Mouse (Mus musculus) megakaryocyte, adult 5-6 weeks (primary cell): ENCODE results near the gene Ppan. TPM values are rescaled to one million over a fixed set of nuclear protein-coding genes. Genes with fewer than 3 reads are reported as not detected.

Source experiments
- ATAC-seq: 2 replicates; pipeline ENCODE4 v1.8.0; 2016; ENCODE audit warnings: mild to moderate bottlenecking, inconsistent platforms; ENCODE audit not compliant: poor library complexity, severe bottlenecking
- total RNA-seq, 2 experiments: library from RNA; stranded (forward) in 1 of 2; stranded (reverse) in 1 of 2; fragments of 153-499, 151-499 nt in 1 of 2; fragments of 221-1000, 200-1000 nt in 1 of 2; gene quantifications; 2 replicates each; pipeline versions ENCODE4 v1.2.3 to v1.2.4; 2015 to 2017

The Ppan gene
- total RNA-seq, 2 experiments from 2014 or later: 5.7 to 27.5 TPM

GRCm38 (mm10) chr9:20909948-20910347, 22.0 kb downstream of the Ppan start:
- ATAC-seq: no peak

DNA sequence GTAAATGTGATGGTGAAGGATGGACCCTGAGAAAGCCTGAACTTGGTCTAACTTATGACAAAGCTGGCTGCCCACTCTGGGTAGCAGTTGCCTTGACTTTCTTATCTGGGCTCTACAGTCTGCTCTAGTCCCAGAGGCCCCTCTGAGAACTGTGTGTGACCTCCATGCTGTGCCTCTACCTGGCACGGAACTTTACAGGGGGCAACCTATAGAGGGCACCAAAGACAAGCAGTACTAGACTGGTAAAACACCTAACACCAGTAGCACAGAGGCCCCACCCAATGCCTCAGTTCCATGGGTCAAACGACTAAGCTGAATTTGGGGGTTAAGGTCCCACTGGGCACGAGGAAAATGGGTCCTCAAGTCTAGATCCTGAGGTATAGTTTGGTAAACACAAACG, 28.2 kb downstream of the Ppan start:
- ATAC-seq: peak; percentile 78

- ATAC-seq: no peak
These were observed 35.3 kb downstream of the Ppan start for GRCm38 (mm10) chr9:20923258-20923657.

Other genes with a start within 250 kb of the Ppan start
- 455 and 486 TPM in 2 replicates for gene Ubl5, start 245.3 kb upstream of the Ppan start, total RNA-seq (2015)
- 123 and 127 TPM in 2 replicates for gene Ubl5, start 245.3 kb upstream of the Ppan start, total RNA-seq (2017)
- 14.4 and 20.1 TPM in 2 replicates for gene Fbxl12, start 243.4 kb upstream of the Ppan start, total RNA-seq (2015)
- 4.1 and 4.5 TPM in 2 replicates for gene Fbxl12, start 243.4 kb upstream of the Ppan start, total RNA-seq (2017)
- gene Pin1, start 236.1 kb upstream of the Ppan start, total RNA-seq (2015): 10.2 and 10.6 TPM in 2 replicates
- gene Pin1, start 236.1 kb upstream of the Ppan start, total RNA-seq (2017): 7.5 and 9.8 TPM in 2 replicates
- gene Olfm2, start 141.8 kb upstream of the Ppan start, total RNA-seq (2015): not detected in 2 replicates
- not detected in 2 replicates for gene Olfm2, start 141.8 kb upstream of the Ppan start, total RNA-seq (2017)
- gene Col5a3, start 73.1 kb upstream of the Ppan start, total RNA-seq (2015): 0.04 TPM in 1 of 2 replicates, not detected in the other
- gene Col5a3, start 73.1 kb upstream of the Ppan start, total RNA-seq (2017): 0.11 TPM in 1 of 2 replicates, not detected in the other
- not detected in 2 replicates for gene Rdh8, start 69.7 kb upstream of the Ppan start, total RNA-seq (2015)
- gene Rdh8, start 69.7 kb upstream of the Ppan start, total RNA-seq (2017): not detected in 2 replicates
- gene A230050P20Rik, start 19.5 kb upstream of the Ppan start, total RNA-seq (2015): 1.5 and 2.3 TPM in 2 replicates
- 1.4 and 2.6 TPM in 2 replicates for gene A230050P20Rik, start 19.5 kb upstream of the Ppan start, total RNA-seq (2017)
- 0.62 and 1.3 TPM in 2 replicates for gene Angptl6, start 8.4 kb upstream of the Ppan start, total RNA-seq (2015)
- gene Angptl6, start 8.4 kb upstream of the Ppan start, total RNA-seq (2017): 0.11 and 0.57 TPM in 2 replicates
- 88.4 and 102 TPM in 2 replicates for gene Eif3g, start 10.4 kb downstream of the Ppan start, total RNA-seq (2015)
- gene Eif3g, start 10.4 kb downstream of the Ppan start, total RNA-seq (2017): 79.0 and 80.6 TPM in 2 replicates
- gene Dnmt1, start 71.7 kb downstream of the Ppan start, total RNA-seq (2015): 85.4 and 89.6 TPM in 2 replicates
- 165 and 171 TPM in 2 replicates for gene Dnmt1, start 71.7 kb downstream of the Ppan start, total RNA-seq (2017)
- gene S1pr2, start 88.6 kb downstream of the Ppan start, total RNA-seq (2015): 7.5 and 8.9 TPM in 2 replicates
- gene S1pr2, start 88.6 kb downstream of the Ppan start, total RNA-seq (2017): 2.8 and 3.0 TPM in 2 replicates
- 47.3 and 63.6 TPM in 2 replicates for gene Mrpl4, start 114.6 kb downstream of the Ppan start, total RNA-seq (2015)
- 44.5 and 50.3 TPM in 2 replicates for gene Mrpl4, start 114.6 kb downstream of the Ppan start, total RNA-seq (2017)
- gene Icam1, start 127.8 kb downstream of the Ppan start, total RNA-seq (2015): 9.6 and 15.3 TPM in 2 replicates
- gene Icam1, start 127.8 kb downstream of the Ppan start, total RNA-seq (2017): 19.5 and 20.5 TPM in 2 replicates
- gene Icam4, start 141.2 kb downstream of the Ppan start, total RNA-seq (2015): 0.91 and 1.1 TPM in 2 replicates
- 0.44 and 2.4 TPM in 2 replicates for gene Icam4, start 141.2 kb downstream of the Ppan start, total RNA-seq (2017)
- gene Icam5, start 143.9 kb downstream of the Ppan start, total RNA-seq (2015): not detected in 2 replicates
- not detected in 2 replicates for gene Icam5, start 143.9 kb downstream of the Ppan start, total RNA-seq (2017)
- gene Zglp1, start 178.9 kb downstream of the Ppan start, total RNA-seq (2015): 1.2 TPM in 1 of 2 replicates, not detected in the other
- gene Zglp1, start 178.9 kb downstream of the Ppan start, total RNA-seq (2017): not detected in 2 replicates
- gene Gm49373, start 184.9 kb downstream of the Ppan start, total RNA-seq (2015): 0.16 and 0.22 TPM in 2 replicates
- gene Gm49373, start 184.9 kb downstream of the Ppan start, total RNA-seq (2017): 0.59 TPM in 1 of 2 replicates, not detected in the other
- 0.73 and 2.1 TPM in 2 replicates for gene Fdx1l, start 185.4 kb downstream of the Ppan start, total RNA-seq (2015)
- gene Fdx1l, start 185.4 kb downstream of the Ppan start, total RNA-seq (2017): 15.3 and 17.5 TPM in 2 replicates
- gene Gm38431, start 203.8 kb downstream of the Ppan start, total RNA-seq (2015): 43.4 and 44.9 TPM in 2 replicates
- gene Gm38431, start 203.8 kb downstream of the Ppan start, total RNA-seq (2017): 3.8 and 5.1 TPM in 2 replicates
- gene Raver1, start 203.8 kb downstream of the Ppan start, total RNA-seq (2015): 36.0 and 43.0 TPM in 2 replicates
- gene Raver1, start 203.8 kb downstream of the Ppan start, total RNA-seq (2017): 17.1 and 22.0 TPM in 2 replicates
- 24.9 and 30.9 TPM in 2 replicates for gene Tyk2, start 243.1 kb downstream of the Ppan start, total RNA-seq (2015)
- 33.5 and 37.0 TPM in 2 replicates for gene Tyk2, start 243.1 kb downstream of the Ppan start, total RNA-seq (2017)